Mouse (Mus musculus) erythroblast, embryonic 14.5 days (primary cell): ENCODE results near the gene Ncam1.

Source experiments
- GATA1 ChIP-seq: IDR thresholded peaks from 2 replicates; pipeline ENCODE4 v1.6.1; 2012; ENCODE audit warnings: low read length, inconsistent platforms, mixed read lengths
- TAL1 ChIP-seq: IDR thresholded peaks from 3 replicates; pipeline ENCODE4 v1.6.1; 2012; ENCODE audit warnings: low read length, inconsistent platforms, mixed read lengths

- no peak for TF ChIP-seq TAL1
- no peak for TF ChIP-seq GATA1
Measured at GRCm38 (mm10) chr9:49777015-49777637, 21.6 kb downstream of the Ncam1 start.
